Mouse (Mus musculus): ENCODE data around the gene Pip4k2b. TPM values are rescaled to one million over a fixed set of nuclear protein-coding genes. Genes with fewer than 3 reads are reported as not detected.

The Pip4k2b gene
- 5.3 TPM for polyA plus RNA-seq (2014; fragmentation: Illumina TruSeq; extraction: RNeasy Lipid Tissue Mini Kit (QIAGEN cat#74804); ENCODE audit: low read depth, low replicate concordance)

GRCm38 (mm10) chr11:97744063-97744717 lies at the start of gene Pip4k2b:
Pip4k2b (minus strand) TSS chr11:97744704.

DNA sequence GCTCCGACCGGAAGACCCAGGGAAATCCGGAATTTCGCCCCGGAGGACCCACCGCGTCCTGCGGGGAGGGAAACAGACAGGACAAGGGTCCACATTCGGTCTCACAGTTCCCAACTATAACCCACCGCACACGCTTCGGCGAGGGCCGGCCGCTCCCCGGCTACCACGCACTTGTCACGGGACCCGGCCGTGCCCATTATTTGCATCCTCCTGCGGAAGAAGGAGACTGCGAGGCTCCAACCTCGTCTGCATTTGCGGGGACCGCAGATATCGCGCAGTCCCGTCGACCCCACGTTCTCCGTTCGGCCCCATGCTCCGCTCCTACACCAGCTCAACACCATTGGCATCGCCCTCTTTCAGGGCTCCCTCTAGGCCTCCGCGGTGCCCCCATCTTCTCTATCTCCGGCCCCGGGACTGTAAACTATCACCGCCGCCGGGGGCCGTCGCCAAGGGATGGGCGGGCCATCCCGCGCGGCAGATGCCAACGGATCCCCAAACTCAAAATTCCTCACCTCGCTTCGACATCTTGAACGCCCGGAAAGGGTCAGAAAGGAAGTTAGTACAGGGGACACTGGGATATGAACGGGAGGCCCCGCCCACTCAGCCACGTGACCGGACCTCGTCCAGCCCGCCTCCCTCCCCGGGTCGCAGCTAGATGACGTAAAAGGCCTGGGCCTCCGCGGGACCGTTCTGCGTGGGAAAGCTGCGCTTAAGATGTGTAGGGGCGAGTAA lies 37.5 kb upstream of the Pip4k2b start, which contains the start of gene Rpl23:
TSS of gene Rpl23 (minus strand) at position 606 of the 732 bp plus-strand sequence.

DNA sequence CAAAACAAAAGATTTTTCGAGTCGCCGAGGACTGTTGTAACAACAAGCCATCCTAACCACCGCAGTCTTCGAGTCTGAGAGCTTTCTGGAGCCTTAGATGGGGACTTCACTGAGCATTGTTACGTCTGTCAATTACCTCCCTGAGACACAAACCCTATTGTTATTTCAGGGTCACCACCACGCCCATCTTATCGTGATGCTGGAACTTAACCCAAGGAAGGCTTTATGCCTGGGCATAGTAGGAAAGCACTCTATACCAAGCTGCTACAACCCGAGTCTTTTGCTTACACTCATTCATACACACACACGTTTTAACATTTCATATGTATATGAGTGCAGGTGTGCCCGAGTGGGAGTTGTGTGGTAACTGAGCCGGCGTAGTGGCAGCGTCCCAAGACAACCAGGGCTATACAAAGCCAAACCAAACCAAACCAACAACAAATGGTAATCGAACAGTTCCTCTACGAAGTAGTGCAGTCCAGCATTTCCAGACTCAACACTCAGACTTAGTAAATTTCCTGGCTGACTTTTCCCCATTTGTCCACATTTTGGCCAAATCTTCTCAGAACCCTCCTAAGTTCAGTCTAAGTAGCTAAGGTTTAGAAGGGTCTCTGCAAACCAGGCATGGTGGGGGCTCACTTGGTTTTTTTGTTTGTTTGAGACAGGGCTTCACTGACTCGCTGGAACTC lies 31.4 kb upstream of the Pip4k2b start, which contains the start of gene 1700001P01Rik:
TSS of gene 1700001P01Rik (minus strand) at position 111 of the 689 bp plus-strand sequence.

DNA sequence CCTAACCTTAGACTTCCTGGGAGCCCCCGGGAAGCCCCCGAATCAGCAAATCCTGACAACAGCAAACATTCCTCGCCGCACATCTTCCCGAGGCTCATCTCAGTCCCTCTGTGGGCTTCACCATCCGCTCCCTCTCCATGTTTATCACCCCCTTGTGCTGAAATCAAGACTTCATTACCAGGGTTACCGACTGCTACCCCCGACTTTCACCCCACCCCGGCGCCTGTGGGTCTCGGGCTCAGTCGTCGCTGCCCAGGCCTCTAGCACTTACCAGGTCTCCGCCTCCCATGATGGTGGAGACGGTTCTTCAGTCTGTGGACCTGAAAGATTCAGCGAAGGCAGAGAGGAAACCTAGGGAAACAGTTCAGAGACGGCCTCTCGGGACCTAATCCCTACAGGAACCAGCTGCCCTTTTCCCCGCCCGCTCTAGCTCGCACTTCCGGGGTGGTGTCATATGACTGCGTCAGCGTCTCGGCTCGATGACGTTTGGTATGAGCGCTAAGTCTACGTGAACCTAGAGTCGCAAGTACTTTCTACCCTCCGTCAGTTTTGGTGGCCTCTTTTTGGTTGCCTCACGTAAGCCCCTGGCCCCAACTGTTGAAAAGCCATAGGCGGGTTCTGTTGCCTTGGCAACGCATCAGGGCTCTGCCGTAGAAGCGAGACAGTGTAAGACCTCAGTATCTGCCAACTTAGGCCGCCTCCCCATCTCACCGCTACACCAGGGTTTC lies 21.8 kb upstream of the Pip4k2b start, which contains the start of gene Cwc25:
TSS of gene Cwc25 (minus strand) at position 403 of the 728 bp plus-strand sequence.

DNA sequence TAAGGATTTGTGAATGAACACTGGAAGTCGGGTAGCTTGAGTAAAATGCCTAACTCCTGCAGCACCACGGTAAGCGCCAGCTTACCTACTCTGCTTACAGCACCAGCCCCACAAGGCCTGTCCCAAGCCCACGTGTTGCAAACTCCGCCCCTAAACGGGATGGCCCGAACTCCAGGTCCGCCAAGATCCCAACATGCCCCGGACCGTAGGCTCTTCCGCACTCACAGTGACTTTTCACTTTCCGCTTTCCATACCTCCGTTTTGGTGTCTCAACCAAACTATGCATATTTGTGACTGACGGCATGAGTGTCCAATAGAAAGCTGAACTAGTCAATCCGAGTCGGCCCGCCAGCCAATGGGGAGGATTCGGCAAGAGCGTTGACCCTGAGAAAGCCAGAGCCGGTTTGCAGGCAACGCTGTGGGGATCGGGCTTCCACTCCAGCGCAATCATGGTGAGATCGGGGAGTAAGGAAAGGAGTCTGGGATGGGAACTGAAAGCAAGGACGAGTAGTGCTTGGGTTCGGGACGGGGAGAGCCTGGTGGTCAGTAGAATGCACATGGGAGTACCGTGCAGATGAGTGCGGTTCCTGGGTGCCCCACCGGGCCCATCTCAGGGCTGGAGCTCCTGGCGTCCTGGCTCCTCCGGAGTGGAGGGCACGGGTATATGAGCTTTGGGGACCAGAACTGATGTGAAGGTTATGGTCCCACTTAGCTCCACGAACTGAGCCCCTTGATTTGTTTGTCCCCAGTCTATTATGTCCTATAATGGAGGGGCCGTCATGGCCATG lies 41.3 kb downstream of the Pip4k2b start, which contains the start of gene Psmb3:
TSS of gene Psmb3 (plus strand) at position 361 of the 788 bp plus-strand sequence.

DNA sequence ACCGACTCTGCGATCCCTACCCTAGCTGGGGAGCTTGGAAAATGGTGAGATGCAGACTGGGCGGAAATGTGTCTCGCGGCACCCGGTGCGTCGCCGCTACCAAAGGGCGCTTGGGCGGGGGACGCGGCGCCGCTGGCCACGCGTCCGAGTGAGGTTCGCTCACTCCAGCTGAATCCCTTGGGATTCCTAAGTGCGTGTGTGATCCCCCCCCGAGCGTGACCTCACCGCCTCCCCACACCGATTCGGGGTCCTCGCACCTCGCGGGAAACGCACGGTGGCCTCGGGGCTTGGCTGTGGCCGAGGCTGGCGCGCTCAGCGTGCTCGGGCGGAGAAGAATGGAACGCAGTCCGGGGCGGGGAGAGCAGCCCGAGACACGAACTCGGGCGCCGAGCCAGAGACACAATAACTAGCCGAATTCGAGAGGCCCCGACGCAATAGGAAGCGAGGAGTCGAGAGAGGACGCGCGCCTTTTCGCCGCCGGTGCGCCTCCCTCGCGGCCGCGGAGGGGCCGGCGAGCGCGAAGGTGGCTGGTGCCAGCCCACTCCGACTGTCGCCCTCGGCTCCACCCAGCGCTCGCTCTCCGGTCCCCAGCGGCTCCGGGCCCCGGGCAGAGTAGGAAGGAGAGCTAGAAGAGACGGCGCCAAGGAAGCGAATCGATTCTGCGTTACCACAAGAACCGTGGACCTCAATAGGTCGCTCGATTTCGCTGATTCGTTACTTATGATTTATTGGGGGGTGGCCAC lies 44.3 kb downstream of the Pip4k2b start, which contains the start of gene Pcgf2:
TSS of gene Pcgf2 (minus strand) at position 495 of the 743 bp plus-strand sequence.

DNA sequence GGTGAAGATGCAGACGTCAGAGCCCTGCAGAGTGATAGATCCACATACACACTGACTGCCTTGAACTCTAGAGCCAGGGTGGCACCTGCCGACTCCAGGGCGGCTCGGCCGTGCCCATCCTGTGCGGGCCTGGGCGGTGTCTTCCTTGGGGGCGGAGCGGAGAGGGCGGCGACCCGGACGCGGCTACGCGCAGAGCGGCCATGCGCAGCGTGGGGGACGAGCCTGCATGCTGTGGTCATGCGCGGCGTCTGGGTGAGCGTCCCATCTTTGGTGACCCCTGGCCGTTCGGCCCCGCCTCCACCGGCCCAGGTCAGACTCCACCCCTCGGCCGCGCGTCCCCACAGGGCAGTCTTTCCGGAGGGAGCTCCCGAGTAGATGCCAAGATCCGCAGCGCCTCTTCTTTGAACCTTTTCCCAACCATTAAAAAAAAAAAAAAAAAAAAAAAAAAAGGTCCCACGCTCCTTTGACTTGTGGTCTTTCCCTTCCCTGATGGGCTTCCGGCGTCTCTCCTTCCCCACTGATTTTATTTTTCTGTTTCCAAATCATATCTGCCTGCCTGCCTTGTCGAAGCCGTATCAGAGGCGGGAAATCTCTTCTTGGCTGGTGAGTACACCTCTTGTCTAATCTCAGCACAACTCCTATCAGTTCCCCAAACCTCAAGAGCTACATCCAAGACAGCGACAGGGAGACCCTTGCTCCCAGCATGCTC lies 58.7 kb downstream of the Pip4k2b start, which contains the start of gene Cisd3:
TSS of gene Cisd3 (plus strand) at position 214 of the 709 bp plus-strand sequence.

Other genes starting within 250 kb of the Pip4k2b start
- gene 4933428G20Rik, start 244.4 kb downstream of the Pip4k2b start, polyA plus RNA-seq (2014; fragmentation: Illumina TruSeq; extraction: RNeasy Lipid Tissue Mini Kit (QIAGEN cat#74804); ENCODE audit: low read depth, low replicate concordance), result not detected
- gene Srcin1, start 168.5 kb downstream of the Pip4k2b start, polyA plus RNA-seq (2014; fragmentation: Illumina TruSeq; extraction: RNeasy Lipid Tissue Mini Kit (QIAGEN cat#74804); ENCODE audit: low read depth, low replicate concordance), result 0.44 TPM
- not detected for gene Epop, start 115.0 kb downstream of the Pip4k2b start, polyA plus RNA-seq (2014; fragmentation: Illumina TruSeq; extraction: RNeasy Lipid Tissue Mini Kit (QIAGEN cat#74804); ENCODE audit: low read depth, low replicate concordance)
- gene Mllt6, start 81.3 kb downstream of the Pip4k2b start, polyA plus RNA-seq (2014; fragmentation: Illumina TruSeq; extraction: RNeasy Lipid Tissue Mini Kit (QIAGEN cat#74804); ENCODE audit: low read depth, low replicate concordance), result 6.1 TPM
- 24.5 TPM for gene Cisd3, start 58.9 kb downstream of the Pip4k2b start, polyA plus RNA-seq (2014; fragmentation: Illumina TruSeq; extraction: RNeasy Lipid Tissue Mini Kit (QIAGEN cat#74804); ENCODE audit: low read depth, low replicate concordance)
- gene Pcgf2, start 44.2 kb downstream of the Pip4k2b start, polyA plus RNA-seq (2014; fragmentation: Illumina TruSeq; extraction: RNeasy Lipid Tissue Mini Kit (QIAGEN cat#74804); ENCODE audit: low read depth, low replicate concordance), result 6.7 TPM
- gene Psmb3, start 41.3 kb downstream of the Pip4k2b start, polyA plus RNA-seq (2014; fragmentation: Illumina TruSeq; extraction: RNeasy Lipid Tissue Mini Kit (QIAGEN cat#74804); ENCODE audit: low read depth, low replicate concordance), result 11.0 TPM
- 16.8 TPM for gene Cwc25, start 21.9 kb upstream of the Pip4k2b start, polyA plus RNA-seq (2014; fragmentation: Illumina TruSeq; extraction: RNeasy Lipid Tissue Mini Kit (QIAGEN cat#74804); ENCODE audit: low read depth, low replicate concordance)
- not detected for gene 1700001P01Rik, start 31.2 kb upstream of the Pip4k2b start, polyA plus RNA-seq (2014; fragmentation: Illumina TruSeq; extraction: RNeasy Lipid Tissue Mini Kit (QIAGEN cat#74804); ENCODE audit: low read depth, low replicate concordance)
- 2,348 TPM for gene Rpl23, start 37.7 kb upstream of the Pip4k2b start, polyA plus RNA-seq (2014; fragmentation: Illumina TruSeq; extraction: RNeasy Lipid Tissue Mini Kit (QIAGEN cat#74804); ENCODE audit: low read depth, low replicate concordance)
- 74.4 TPM for gene Lasp1, start 54.3 kb upstream of the Pip4k2b start, polyA plus RNA-seq (2014; fragmentation: Illumina TruSeq; extraction: RNeasy Lipid Tissue Mini Kit (QIAGEN cat#74804); ENCODE audit: low read depth, low replicate concordance)
- 2.6 TPM for gene B230217C12Rik, start 96.1 kb upstream of the Pip4k2b start, polyA plus RNA-seq (2014; fragmentation: Illumina TruSeq; extraction: RNeasy Lipid Tissue Mini Kit (QIAGEN cat#74804); ENCODE audit: low read depth, low replicate concordance)
- 0.85 TPM for gene Fbxo47, start 139.4 kb upstream of the Pip4k2b start, polyA plus RNA-seq (2014; fragmentation: Illumina TruSeq; extraction: RNeasy Lipid Tissue Mini Kit (QIAGEN cat#74804); ENCODE audit: low read depth, low replicate concordance)
- gene Plxdc1, start 241.7 kb upstream of the Pip4k2b start, polyA plus RNA-seq (2014; fragmentation: Illumina TruSeq; extraction: RNeasy Lipid Tissue Mini Kit (QIAGEN cat#74804); ENCODE audit: low read depth, low replicate concordance), result 0.16 TPM